Mouse (Mus musculus) left cerebral cortex, postnatal 36 days (tissue): Measurements from ENCODE around the gene Dgkz. TPM values are rescaled to one million over a fixed set of nuclear protein-coding genes. Genes with fewer than 3 reads are reported as not detected.

ENCODE experiments used
- DNase-seq, 2 experiments: peaks; one replicate each; pipeline ENCODE4 v3.0.0; 2021 to 2022; ENCODE audit warnings: low spot score in 2 of 2, mixed read lengths in 1 of 2
- intact Hi-C: fragments of 180-260 bp; cut with DNase I; formaldehyde crosslinking; loops from one replicate; pipeline ENCODE4 v1.15.1; 2025
- total RNA-seq, 2 experiments: library from RNA; stranded (reverse); gene quantifications; 2 replicates each; pipeline ENCODE4 v1.2.3; 2021

The Dgkz gene
- total RNA-seq, 2 experiments from 2014 or later: 503 to 538 TPM

DNA sequence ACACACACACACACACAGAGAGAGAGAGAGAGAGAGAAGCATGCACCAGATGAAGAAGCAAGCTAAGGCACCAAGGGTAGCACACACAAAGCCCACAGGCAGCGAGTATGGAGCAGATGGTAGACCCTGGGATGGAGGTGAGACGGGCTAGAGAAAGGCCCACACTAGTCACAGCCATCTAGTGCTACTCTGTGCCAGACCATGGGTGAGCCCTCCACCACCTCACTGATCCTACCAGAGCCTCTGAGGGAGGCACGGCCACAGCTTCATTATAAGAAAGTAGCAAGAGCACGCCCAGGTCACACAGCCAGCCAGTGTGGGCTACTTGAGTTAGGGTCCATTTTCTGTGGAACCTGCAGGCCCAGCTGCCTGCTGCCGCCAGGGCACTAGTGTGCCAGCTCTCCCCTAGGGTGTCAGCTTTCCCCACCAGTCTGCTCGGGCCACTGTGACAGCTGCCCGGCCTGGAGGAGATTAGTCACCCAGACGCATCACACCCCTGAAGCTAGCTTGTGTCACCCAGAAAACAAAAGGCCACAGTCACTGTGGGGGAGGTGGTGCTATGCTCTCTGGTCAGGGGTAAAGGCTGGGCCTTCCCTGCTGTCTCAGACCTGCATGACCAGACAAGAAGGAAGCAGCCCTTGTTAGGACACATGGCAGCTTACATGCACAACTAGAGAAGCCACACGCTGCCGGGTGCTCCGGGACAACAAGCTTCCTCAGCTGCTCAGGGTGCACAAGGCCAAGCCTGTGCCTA lies 28.1 kb downstream of the Dgkz start:
- no peak for DNase-seq
- intact Hi-C loops: no loop called here

DNA sequence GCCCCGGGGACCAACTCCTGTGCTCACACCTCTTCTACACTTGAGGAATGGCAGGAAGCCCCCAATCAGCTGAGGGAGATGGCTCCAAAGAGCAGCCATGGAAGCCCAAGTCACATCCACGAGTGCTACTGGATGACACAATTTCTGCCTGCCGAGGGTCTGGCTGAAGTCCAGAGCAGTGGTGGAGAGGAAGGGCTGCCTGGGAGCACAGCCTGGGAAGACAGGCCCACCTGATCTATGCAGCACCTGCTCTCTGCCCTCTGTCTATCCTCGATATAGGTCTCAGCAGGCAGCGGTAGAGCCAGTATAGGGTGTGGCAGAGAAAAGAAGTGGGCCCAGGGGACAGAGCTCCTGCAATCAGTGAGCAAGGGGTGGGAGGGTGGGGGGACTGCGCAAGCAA lies 28.8 kb downstream of the Dgkz start:
- intact Hi-C loops: no loop called here
- no peak for DNase-seq

DNA sequence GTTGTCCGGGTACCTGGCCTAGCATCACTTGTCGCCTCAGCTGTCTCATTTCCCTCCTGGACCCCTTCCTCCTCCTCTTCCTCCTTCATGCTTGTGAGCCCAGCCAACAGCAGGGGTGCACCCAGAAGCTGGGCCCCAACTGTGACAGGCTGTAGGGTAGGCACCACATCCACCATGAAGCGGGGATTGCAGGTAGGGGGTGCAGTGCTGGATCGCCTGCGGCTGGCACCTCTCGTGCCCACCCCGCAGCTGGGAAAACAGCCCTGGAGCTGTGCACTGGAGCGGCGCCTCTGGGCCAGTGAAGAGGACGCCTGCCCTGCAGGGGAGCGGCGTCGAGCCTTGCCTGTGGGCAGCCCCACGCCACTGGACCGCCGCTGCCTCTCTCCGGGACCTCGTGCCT lies 30.2 kb downstream of the Dgkz start, which contains the start of gene Gm9821:
Gm9821 (plus strand) TSS at position 221 of the 400 bp plus-strand sequence.
- no peak for DNase-seq
- intact Hi-C loops: loop anchor here (2.0 kb wide), 1 partner anchor 17 kb away; no protein-coding TSS in a partner anchor

DNA sequence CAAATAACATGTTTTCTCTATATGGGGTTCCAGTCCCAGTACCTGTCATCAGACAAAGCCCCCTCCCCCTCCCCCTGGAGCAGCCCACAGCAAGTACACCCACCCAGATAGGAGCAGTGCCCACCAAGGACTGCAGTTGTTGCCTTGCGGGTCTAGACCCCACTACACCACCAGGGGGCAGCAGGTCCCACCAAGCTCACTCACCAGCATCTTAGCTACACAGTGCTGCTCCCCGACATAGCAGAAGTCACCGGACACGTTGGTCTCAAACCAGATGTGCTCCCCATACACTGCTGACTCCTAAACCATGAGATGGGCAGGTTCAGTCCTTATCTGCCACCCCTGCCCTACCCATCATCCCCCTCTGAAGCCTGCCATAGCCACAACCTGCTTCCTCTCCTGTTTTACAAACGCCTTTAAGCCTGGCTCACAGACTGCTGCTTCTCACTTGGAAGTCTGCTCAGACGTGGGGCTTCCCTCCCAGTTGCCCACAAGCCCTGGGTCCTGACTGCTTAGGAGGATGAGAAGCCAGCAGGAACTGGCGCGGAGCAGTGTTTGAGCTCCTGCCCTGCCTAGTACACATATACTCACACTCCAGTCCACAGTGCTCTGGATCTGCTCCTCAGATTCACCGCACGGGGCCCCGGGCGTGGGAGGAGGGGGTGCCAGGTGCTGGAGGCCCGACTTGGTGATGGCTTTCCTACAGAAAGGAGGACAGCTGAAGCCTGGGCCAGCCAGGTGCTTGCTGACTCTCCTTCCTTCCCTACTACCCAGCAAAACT lies 31.3 kb downstream of the Dgkz start:
- intact Hi-C loops: loop anchor here (2.0 to 5.0 kb wide), 3 partner anchors 18 to 113 kb away; partner anchors contain the start of gene Dgkz
- DNase-seq: peak in 1 of 2 experiments; percentile 76

DNA sequence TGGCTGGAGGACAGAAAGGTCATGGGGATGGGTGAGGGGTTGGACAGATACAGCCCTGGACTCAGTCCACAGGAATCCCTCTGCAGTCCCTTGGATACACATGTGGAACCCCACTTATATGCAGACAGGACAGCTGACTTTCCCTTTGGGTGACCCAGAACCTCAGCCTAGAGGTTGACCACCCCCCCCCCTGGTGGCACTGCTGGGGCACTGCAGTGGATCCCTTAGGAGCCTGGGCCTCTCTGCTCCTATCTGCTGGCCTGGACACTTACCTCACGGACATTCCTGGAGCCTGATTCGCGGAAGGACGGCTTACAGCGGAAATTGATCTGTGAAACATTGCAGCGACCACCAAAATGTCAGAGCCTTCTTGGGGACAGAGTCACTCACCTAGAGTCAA lies 33.3 kb downstream of the Dgkz start:
- intact Hi-C loops: loop anchor here (5.0 kb wide), 2 partner anchors 35 to 115 kb away; partner anchors contain the start of gene Dgkz
- DNase-seq: no peak

DNA sequence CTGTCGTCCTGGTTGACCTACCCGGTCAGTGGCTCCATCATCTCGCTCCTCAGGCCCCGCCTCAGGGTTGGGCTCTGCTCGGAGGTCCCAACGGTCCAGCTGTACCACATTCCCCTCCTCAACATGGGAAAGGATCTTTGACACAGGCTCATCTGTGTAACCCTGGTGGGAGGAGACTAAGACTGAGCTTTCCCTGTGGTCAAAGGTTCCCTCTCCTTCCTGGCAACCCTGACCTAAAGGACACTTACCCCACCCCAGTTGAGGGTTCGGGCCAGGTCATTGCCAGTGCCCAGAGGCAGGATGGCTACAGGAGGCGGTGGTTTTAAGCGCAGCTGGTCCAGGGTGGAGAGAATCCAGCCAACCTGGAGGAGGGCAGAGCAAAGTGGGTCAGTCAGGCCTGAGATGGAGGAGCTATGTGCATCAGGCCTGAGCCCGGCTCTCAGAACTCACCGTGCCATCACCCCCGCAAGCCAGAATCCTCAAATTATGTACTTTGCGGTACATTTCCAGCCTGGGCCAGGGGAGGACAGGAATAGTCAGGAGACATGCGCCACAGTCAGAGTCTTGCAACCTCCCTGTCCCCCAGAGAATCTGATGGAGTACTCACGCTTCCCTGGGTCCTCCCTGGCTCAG lies 36.2 kb downstream of the Dgkz start:
- intact Hi-C loops: no loop called here
- DNase-seq: no peak

DNA sequence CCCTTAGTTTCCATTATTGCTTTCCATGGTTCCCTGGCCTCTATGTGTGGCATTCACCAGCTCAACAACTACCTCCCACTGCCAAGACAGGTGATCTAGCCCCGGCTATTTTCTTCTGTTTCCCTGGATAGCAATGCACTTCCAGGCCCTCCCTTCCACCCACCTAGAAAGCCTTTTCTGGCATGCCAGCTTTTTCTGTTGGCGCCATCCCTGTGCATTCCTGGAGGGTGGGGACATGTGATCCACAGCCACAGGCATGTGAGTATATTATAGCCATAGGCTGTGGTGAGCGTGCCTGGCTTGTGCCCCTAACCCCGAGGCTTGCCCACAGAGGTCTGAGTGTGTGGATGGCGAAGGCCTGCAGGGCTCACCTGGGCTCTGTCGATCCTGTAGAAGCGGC lies 39.5 kb downstream of the Dgkz start:
- peak in 1 of 2 experiments; percentile 82 for DNase-seq
- intact Hi-C loops: no loop called here

DNA sequence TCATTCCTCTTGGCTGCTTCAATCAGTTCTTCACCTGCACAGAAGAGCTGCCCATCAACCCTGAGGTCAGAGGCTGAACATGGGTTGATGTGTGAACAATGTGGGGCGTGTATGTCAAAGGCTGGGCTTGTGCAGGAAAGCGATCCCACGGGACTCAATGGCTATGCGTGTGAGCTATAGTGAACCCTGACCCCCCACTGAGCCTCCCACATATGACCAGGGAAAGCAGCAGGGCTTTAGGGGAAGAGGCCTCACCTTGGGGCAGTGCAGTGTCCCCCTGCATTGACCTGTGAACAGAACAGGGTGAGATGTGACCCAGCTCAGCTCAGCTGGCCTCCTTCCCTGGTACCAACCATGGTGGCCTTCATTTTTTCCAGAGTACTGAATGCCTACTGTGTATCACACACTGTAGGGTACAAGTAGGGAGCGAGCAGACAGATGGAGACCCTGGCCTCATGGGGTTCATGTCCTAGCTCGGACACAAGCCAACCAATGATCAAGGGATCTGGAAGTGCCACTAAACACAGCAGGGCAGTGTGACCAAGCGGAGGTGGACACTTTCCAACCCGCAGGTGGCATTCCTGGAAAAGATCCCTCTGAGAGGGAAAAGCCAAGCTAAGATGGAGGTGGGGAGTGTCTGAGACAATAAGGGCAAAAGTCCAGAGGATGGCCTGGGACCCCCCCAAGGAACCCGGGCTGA lies 40.7 kb downstream of the Dgkz start:
- intact Hi-C loops: no loop called here

DNA sequence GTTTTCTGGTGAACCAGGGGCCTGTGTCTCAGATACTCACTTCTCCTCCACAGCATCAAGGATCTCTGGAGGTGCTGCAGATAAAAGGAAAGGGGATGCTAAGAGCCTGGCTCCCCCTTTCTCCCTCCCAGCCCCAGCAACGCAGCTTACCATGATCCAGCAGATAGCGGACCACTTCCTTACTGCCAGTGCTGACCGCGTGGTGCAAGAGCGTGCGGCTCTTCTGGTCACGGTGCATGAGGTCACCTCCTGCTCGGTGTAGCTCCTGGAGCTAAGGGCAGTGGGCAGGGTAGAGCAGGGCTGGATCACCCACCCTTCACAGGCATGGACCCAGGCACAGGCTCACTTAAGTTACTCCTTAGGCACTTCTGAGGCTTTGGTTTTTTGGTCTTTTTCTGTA lies 41.6 kb downstream of the Dgkz start:
- intact Hi-C loops: no loop called here
- no peak for DNase-seq

More for the DNA sequence above, 40.7 kb downstream of the Dgkz start:
- no peak for DNase-seq

DNA sequence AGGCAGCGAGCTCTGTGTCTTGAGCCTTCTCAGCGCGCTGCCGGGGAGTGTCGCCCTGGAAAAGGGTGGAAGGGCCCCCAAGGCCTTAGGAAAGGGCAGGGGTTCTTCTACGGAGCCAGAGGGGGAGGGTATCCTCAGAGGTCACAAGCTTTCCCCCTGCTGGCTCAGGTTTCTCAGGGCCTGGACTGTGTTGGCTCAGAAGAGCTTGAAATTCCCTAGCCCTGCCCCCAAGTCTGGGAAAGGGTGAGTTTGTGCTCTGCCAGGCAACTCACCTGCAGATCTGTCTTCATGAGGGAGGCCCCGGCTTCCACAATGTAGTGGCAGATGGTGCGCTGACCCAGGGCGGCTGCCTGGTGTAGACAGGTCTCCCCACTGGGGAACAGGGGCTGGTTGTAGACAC lies 42.2 kb downstream of the Dgkz start:
- intact Hi-C loops: no loop called here
- no peak for DNase-seq

DNA sequence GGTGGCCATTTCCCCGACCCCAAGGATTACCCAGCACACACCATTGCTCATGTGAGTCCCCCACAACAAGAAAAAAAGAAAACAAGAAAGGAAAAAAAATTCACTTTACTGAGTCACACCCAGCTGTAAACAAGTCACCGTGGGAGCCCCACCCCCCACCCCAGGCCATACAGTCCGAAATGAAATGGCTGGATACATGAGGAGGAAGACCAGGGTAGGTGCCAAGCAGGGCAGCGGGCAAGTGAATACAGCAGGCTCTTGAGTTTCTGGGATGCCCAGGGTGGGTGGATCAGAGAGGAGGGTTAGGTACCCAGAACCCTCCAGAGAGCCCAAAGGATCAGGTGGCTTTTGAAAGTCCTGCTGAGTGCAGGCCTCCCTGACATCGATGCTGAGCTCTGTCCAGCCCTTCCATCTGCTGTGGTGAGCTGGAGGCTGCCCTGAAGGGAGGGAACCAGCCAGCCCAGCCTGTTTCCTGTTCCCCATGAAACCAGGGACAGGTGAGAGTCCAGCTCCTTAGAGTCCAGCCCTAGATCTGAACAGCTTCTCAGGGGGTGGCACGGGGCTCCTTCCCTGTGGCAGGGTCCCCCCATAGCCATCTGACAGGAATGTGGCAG lies 42.8 kb downstream of the Dgkz start:
- no peak for DNase-seq
- intact Hi-C loops: no loop called here

DNA sequence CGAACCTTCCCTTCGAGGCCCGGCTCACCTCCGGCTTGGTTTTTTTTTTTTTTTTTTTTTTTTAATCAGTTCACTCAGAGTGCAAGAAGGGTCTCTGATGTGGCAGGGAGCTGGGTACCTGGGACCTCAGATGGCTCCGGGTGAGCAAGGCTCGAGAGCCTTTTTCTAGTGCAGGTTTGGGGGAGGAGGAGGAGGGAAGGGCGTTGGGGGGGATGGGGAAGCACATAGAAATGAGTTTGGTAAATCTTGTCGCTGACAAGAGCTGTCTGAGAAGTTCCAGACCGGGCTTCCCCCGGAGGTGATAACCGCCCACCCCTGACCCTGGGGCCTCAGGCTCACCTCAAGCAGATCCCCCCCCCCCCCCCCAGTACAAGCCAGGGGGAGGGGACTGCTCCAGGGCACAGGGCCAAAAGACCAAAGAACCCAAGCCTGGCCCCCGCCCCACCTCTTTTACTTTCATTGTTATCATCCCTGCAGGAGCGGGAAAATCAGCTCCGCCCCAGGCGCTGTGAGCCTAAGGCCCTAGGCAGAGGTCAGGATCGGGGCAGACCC lies 43.4 kb downstream of the Dgkz start, which contains the start of gene Mdk:
Mdk (minus strand) TSS at position 138 of the 552 bp plus-strand sequence.
- no peak for DNase-seq
- intact Hi-C loops: no loop called here

DNA sequence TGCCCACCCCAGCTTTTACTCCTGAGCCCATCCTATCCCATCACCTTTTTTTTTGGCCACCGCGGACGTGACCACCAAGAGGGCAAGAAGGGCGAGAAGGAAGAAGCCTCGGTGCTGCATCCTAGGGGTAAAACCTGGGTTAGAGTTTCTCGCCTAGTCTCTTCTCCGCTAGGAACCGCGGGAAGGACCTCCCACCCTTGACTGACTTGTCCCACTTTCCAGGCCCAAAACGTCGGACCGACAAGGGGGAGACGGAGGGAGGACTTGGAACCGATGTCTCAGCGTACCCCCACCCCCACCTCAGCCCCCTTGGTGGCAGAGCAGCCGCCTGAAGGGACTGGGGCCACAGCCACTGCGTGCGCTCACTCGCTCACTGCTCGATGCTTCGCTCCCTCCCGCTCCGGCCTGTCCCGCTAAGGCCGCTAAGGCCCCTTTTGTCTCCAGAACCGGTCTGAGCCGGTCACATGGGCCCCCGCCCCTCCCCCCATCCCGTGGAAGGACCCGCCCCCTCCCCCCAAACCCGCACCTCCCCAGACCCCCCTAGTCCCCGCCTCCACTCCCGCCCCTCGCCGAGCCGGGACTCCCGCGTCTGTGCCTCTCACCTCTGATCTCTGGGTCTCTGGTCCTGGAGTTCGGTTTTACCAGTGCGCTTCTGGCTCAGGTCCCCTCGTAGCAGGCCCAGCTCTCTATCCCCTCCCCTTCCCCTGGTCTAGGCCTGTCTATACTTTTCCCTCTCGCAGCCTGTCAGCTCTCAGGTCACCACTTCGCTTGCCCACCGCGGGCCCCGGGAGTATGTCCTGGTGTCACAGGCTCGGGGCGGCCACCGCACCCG lies 44.1 kb downstream of the Dgkz start:
- intact Hi-C loops: no loop called here
- DNase-seq: peak in 1 of 2 experiments; percentile 38

DNA sequence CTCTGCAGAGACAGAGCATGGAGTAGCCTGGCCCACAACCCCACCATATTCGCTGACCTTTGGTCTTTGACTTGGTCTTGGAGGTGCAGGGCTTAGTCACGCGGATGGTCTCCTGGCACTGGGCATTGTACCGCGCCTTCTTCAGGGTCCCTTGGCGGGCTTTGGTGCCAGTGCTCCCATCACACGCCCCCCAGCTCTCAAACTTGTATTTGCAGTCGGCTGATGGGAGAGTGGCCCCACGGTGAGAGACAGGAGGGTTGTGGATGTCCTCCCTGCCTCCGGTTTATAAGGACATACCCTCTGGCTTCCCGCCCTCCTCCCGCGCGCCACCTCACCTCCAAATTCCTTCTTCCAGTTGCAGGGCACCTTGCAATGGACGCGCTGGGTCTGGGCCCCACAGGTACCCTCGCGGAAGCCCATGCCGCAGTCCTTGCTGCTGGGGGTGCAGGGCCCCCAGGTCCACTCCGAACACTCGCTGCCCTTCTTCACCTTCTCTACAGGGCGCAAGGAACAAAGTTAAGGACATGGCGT lies 44.8 kb downstream of the Dgkz start:
- no peak for DNase-seq
- intact Hi-C loops: no loop called here

DNA sequence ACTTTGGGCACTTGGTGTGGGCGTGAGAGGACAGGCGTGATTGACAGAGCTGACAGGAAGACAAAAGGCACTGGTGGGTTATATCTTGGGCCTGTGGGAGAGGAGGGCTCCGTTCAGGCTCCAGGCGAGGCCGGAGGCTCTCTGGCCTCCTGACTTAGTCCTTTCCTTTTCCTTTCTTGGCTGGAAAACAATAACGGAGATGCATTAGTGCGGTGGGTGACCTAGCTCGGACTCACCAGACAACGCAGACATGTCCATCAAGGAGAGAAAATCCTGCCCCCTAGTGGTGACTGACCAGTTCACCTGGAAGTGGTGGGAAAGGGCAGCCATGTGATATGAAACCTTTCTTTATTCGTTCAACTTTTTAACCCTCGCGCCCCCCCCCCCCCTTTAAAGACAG lies 45.7 kb downstream of the Dgkz start:
- intact Hi-C loops: loop anchor here (5.0 kb wide), 2 partner anchors 32 to 127 kb away; no protein-coding TSS in a partner anchor
- no peak for DNase-seq

DNA sequence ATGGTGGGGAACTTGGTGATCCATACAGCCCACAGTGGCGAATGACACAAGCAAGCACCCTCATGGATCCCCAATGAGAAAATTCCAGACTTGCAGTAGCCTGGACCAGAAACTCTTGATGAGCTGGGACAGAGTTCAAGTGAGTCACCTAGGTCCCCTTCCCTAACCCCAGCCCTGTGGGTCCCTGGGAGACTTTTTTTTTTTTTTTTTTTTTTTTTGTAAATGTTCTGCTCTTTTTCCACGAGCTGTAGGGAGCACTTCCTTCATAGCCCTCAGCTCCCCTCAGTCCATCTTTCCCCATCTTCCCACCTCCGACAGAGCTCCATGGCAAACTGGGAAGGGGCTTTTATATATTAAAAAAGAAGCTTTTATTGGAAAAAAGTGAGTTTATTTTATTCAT lies 46.2 kb downstream of the Dgkz start:
- intact Hi-C loops: loop anchor here (5.0 kb wide), 2 partner anchors 33 to 128 kb away; no protein-coding TSS in a partner anchor
- DNase-seq: no peak

DNA sequence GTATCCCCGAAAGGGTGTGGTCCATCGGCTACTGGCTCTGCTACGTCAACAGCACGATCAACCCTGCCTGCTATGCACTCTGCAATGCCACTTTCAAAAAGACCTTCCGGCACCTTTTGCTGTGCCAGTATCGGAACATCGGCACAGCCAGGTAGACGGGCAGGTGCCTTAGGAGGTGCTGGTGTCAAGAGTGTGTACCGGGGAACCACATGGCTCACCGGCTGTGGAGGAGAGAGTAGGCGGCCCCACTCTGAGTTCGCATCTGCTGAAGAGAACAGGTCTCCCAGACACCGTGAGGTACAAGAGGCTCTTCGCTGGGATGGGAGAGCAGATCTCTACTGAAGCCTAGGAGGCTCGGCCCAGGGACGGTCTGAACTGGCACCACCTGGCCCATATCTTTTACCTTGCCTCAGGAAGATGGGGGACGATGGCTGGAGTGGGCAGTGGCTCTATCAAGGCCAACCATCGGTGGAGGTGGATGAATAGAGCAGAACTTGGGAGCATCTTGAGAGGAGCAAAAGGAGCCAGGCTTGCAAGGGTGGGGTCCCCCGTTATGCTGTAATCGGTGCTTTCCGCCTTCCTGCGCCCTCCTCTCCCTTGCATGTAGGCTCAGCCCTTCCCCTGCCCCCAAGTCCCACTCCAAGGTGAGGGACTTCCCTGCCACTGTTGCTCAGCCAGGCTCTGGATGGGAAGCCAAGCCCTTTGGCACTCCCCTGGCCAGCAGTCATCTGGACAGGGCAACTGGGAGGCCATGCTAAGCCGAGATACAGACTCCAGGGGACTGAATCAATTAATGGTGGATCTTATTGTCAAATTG lies 46.9 kb downstream of the Dgkz start:
- DNase-seq: peak in 1 of 2 experiments; percentile 70
- intact Hi-C loops: loop anchor here (5.0 kb wide), 2 partner anchors 34 to 129 kb away; no protein-coding TSS in a partner anchor
